Mouse (Mus musculus) CD8-positive naive resting alpha-beta T cell, adult 2 months (primary cell): Measurements from ENCODE around the gene Pvr.

ENCODE experiments used
- DNase-seq, 2 experiments: peaks; one replicate each; pipeline ENCODE4 v3.0.0; 2022; ENCODE audit warnings: low read depth in 2 of 2, low spot score in 2 of 2

Pvr gene

DNA sequence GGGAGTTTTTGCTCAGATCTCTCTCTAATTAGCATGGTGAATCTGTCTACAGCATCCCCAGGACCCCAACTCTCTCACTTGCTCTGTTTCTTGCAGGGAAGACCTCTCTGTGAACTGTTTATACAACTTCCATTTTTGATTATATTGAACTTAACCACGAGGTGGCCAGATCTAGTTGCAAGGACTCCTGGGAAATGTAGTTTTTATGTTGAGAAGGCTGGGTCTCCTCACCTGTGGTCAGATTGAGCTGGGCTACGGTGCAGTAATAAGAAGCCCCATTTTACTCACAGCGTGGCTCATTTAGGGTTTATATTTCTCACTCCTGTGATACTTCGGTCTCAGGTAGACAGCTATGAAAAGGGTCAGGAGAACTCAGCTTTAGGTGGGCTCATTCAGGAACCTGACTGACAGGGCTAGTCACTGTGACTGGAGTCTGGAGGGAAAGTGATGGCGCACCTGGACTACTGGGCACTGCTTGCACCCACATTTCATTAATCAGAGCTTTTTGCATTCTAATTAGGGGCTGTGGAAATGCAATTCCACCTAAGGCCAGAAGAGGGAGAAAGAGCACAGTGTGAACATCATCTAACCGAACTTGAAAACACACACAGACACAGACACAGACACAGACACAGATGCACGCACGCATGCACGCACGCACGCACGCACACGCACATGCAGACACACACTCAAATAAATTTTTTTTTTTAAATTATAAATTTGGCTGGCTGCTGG is 44.8 kb downstream of the Pvr start:
- peak in 1 of 2 experiments; percentile 54 for DNase-seq

DNA sequence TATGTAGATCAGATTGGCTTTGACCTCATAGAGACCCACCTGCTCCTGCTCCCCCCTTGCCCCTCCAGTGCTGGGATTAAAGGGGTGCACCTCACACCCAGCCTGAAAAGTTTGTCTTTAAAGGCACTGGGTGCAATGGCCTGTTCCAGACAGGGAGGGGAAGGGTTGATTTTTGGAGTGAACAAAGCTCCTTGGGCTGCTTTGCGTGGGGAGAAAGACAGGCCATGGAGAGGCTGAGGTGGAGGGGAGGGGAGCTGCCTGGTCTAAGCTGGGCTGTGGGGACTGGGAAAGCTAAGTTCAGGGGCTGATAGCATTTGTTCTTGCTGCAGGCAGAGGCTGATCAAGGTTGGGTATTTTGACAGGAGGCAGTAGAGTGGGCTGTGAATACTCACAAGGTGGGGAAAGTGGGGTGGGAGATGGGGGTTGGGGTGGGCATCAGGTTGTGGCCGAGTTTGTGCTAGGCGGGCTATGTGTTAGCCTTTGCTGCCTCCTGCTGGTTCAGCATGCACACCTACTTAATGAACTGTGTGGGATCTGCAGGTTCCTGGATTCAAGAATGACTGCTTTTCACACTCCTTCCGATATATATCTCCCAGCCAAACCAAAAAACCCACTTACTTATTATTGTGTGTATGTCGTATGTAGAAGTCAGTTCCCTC is 48.9 kb downstream of the Pvr start:
- DNase-seq: no peak

GRCm38 (mm10) chr7:19871137-19871621 is 49.8 kb downstream of the Pvr start:
- no peak for DNase-seq

- no peak for DNase-seq
These were observed 53.1 kb downstream of the Pvr start for GRCm38 (mm10) chr7:19867751-19868399.

DNA sequence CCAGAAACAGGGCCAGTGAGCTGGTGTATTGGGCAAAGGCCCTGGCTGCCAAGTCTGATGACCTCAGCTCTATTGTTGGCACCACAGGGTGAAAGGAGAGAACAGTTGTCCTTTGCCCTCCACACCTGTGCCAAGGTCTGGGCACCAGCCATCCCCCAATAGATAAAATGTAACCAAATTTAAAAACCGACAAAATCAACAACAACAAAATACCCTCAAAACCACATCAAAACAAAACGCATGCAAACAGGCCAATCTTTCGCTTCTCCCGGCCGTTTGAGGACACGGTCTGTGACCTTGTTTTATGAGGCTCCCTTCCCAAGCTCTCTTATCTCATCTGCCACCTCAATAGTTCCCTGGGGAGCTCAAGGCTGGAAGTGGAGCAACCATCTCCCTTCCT is 54.5 kb downstream of the Pvr start:
- DNase-seq: no peak

GRCm38 (mm10) chr7:19865246-19866036 is 55.5 kb downstream of the Pvr start:
- no peak for DNase-seq

GRCm38 (mm10) chr7:19864241-19864640 is 56.7 kb downstream of the Pvr start:
- DNase-seq: no peak

DNA sequence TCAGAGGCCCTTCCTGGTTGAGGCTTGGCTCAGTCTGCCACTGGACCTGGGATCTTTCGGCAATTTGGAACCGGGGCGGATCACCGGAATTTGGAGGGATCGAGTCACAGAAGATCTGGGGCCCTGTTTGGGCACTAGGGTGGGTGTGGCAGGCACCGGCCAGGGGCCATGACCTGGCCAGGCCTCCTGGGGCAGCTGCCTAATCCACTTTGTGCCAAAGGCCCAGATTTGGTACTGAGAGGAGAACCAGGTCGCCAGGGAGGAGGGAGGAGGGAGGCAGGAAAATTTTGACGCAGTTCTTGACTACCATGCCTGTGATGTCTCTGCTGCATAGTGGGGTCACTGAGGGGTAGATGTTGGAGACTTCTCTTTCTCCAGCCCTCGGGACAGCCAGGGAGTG is 59.8 kb downstream of the Pvr start, which contains the start of gene Ceacam16:
Gene Ceacam16 (minus strand): TSS at position 101 of the 400 bp plus-strand sequence.
- no peak for DNase-seq

DNA sequence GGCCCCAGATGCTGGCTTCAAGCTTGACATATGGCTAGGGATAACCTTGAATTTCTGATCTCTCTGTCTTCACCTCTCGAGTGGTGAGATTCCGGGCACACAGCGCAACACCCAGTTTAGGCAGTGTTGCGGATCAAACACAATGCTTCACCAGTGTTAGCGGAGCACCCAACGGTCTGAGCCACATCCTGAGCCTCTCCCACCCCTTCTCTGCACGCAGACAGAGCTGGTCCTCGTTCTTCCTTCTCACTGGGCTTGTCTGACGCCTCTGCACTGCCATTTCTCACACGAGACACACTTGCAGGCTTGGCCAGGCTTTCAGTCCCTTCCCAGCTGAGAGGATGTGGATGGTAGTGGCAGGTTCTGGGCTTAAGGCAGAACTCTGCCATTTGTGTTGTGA is 61.2 kb downstream of the Pvr start:
- no peak for DNase-seq

- DNase-seq: no peak
These were observed 64.7 kb downstream of the Pvr start for GRCm38 (mm10) chr7:19856283-19856682.

DNA sequence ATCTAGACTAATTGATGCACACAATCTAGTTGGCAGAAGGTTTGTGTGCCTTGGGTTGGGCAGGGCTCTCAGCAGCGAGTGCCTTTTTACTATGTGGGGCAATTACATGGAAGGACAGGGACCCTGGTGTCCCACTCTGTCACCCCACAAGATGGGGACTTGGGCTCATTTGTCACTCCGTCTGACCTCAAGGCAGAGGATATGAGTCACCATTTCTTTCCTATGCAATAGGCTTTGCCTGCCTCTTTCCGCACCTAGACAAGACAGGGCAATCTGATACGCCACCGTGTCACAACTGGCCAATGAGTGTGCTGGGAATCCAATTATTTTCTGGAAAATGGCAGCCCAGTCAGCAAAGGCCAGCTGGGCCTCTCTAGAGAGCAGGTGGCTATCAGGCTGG is 65.3 kb downstream of the Pvr start:
- DNase-seq: no peak
